Mouse (Mus musculus): ENCODE data around the gene Lpar3. TPM values are rescaled to one million over a fixed set of nuclear protein-coding genes. Genes with fewer than 3 reads are reported as not detected.

Gene Lpar3
- polyA plus RNA-seq, 1 experiment, result 0.25 TPM

DNA sequence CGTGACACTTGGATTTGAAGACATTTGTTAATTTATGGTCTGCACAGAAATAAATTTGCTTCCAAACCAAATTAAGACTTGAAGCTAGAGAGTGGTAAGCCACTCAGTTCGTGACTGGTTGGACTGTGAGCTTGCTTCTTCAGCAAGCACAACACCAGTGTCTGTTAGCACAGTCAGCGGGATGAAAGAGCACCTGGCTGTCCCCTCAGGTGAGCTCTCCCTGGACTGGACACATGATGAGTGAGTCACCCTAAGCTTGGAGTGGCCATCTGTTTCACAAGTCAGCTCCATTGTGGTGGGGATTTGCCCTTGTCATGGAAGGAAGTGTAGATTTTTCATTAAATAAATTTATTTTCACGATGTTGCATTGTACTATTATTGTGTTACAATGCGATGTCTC lies 25.6 kb upstream of the Lpar3 start:
- H3K79me2 ChIP-seq (ENCODE audit: control insufficient read depth, insufficient read depth), result no peaks in the 10 kb centered on the region
- no peaks in the 10 kb centered on the region for H3K79me3 ChIP-seq (ENCODE audit: low read depth)
- no peaks in the 10 kb centered on the region for H3K36me3 ChIP-seq (ENCODE audit: control insufficient read depth, insufficient read depth)
- H3K4me3 ChIP-seq (ENCODE audit: insufficient read depth, poor library complexity, severe bottlenecking), result no peak overlapping the region
- no peaks in the 10 kb centered on the region for H3K27me3 ChIP-seq (ENCODE audit: control insufficient read depth, insufficient read depth, insufficient read length)
- TF ChIP-seq USF1 (IDR thresholded peaks at IDR 0.05; ENCODE audit: low read depth), result no peak
- no peak for TF ChIP-seq MYOD1 (IDR thresholded peaks at IDR 0.05; ENCODE audit: control insufficient read depth, insufficient read length, low read depth)
- no peak for TF ChIP-seq CEBPB (IDR thresholded peaks at IDR 0.05; ENCODE audit: low read depth)
- no peak for TF ChIP-seq MYOG (IDR thresholded peaks at IDR 0.05; ENCODE audit: control insufficient read depth, extremely low read depth, insufficient read length)
- no peak for TF ChIP-seq FOSL1 (IDR thresholded peaks at IDR 0.05; ENCODE audit: insufficient read depth, low read length, poor library complexity, severe bottlenecking)
- no peak for TF ChIP-seq CTCF (IDR thresholded peaks at IDR 0.05; ENCODE audit: control insufficient read depth, insufficient read depth, insufficient read length)
- TF ChIP-seq MAX (IDR thresholded peaks at IDR 0.05), result no peak
- H3ac ChIP-seq (ENCODE audit: control insufficient read depth, insufficient read length, low read depth), result no peak overlapping the region

DNA sequence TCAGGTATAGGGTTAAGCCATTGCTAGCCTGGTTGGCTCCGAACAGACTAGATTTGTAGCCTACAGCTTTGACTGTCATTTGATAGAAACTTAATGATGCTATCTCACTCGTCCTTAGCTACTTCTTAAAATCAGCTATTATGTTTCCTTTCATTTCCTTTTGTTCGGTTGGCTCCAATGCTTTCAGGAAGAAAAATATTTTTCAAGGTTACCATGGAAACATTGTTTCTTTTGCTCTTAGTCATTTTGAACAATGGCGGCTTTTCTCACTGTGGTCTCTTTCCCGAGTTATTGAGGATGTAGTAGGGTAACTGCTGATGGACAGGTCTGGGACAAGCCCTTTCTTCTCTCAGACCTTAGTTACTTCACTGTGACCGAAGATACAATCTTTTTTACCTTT lies 24.5 kb upstream of the Lpar3 start:
- Histone ChIP-seq H3K36me3 (ENCODE audit: control insufficient read depth, insufficient read depth) (no peaks in the 10 kb centered on the region), H3ac (ENCODE audit: control insufficient read depth, insufficient read length, low read depth) (no peak overlapping the region)

DNA sequence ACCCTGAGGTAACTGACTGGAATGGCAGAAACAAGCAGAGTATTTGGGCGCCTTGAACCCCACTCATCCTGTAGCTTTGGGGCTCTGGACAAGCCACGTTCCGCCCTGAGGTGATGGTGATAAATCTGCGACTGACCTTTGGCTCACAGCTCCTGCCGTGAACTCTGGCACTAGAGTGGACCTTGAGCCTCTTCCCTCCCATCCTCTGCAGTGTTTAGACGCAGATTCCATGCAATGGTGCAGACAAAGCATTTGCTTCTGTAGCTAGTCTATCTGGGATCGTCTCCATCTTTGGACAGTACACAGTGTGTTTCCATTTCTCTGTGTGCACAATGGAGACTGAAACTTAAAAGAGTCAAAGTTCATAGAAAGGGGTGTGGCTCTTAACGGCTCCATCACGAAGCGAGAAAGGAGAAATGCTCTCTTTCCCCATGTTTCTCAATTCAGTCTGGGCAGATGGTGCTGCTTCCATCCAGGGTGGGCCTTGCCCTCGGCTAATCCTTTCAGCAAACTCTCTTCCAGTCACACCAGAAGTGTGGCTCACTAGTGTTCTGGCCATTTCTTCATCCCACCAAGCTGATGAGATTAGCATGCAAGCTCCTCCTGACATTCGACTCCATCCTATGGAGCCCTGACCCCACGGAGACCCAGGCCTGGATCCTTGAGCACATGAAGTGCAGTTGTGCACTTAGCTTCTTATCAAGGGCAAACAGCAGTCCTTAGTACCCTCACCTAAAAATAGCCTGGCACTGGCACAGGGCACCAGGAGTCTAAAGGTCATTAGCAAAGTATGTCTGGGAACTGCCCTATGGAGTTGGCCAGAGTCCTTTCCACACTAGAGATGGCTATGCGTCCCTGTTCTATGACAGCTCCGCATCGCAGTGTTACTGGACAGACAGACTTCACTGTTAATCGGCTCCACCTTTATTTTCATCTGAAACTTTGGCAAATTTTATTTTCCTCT lies 23.7 kb upstream of the Lpar3 start:
- H3K4me3 ChIP-seq (ENCODE audit: insufficient read depth, poor library complexity, severe bottlenecking), result no peak overlapping the region
- TF ChIP-seq FOSL1 (IDR thresholded peaks at IDR 0.05; ENCODE audit: insufficient read depth, low read length, poor library complexity, severe bottlenecking), result no peak
- TF ChIP-seq MYOG (IDR thresholded peaks at IDR 0.05; ENCODE audit: control insufficient read depth, extremely low read depth, insufficient read length), result no peak
- TF ChIP-seq USF1 (IDR thresholded peaks at IDR 0.05; ENCODE audit: low read depth), result no peak
- TF ChIP-seq CTCF (IDR thresholded peaks at IDR 0.05; ENCODE audit: control insufficient read depth, insufficient read depth, insufficient read length), result no peak
- TF ChIP-seq CEBPB (IDR thresholded peaks at IDR 0.05; ENCODE audit: low read depth), result no peak
- no peak for TF ChIP-seq MYOD1 (IDR thresholded peaks at IDR 0.05; ENCODE audit: control insufficient read depth, insufficient read length, low read depth)
- no peak for TF ChIP-seq MAX (IDR thresholded peaks at IDR 0.05)
- no peaks in the 10 kb centered on the region for H3K79me3 ChIP-seq (ENCODE audit: low read depth)
- H3K27me3 ChIP-seq (ENCODE audit: control insufficient read depth, insufficient read depth, insufficient read length), result no peaks in the 10 kb centered on the region
- no peaks in the 10 kb centered on the region for H3K36me3 ChIP-seq (ENCODE audit: control insufficient read depth, insufficient read depth)
- no peak overlapping the region for H3ac ChIP-seq (ENCODE audit: control insufficient read depth, insufficient read length, low read depth)
- no peaks in the 10 kb centered on the region for H3K79me2 ChIP-seq (ENCODE audit: control insufficient read depth, insufficient read depth)

More for the DNA sequence above, 24.5 kb upstream of the Lpar3 start:
- H3K79me2 ChIP-seq (ENCODE audit: control insufficient read depth, insufficient read depth), result no peaks in the 10 kb centered on the region
- no peaks in the 10 kb centered on the region for H3K79me3 ChIP-seq (ENCODE audit: low read depth)
- no peaks in the 10 kb centered on the region for H3K27me3 ChIP-seq (ENCODE audit: control insufficient read depth, insufficient read depth, insufficient read length)
- no peak overlapping the region for H3K4me3 ChIP-seq (ENCODE audit: insufficient read depth, poor library complexity, severe bottlenecking)
- TF ChIP-seq MYOG (IDR thresholded peaks at IDR 0.05; ENCODE audit: control insufficient read depth, extremely low read depth, insufficient read length) (no peak), MAX (IDR thresholded peaks at IDR 0.05) (no peak), CTCF (IDR thresholded peaks at IDR 0.05; ENCODE audit: control insufficient read depth, insufficient read depth, insufficient read length) (no peak), FOSL1 (IDR thresholded peaks at IDR 0.05; ENCODE audit: insufficient read depth, low read length, poor library complexity, severe bottlenecking) (no peak), CEBPB (IDR thresholded peaks at IDR 0.05; ENCODE audit: low read depth) (no peak), USF1 (IDR thresholded peaks at IDR 0.05; ENCODE audit: low read depth) (no peak), MYOD1 (IDR thresholded peaks at IDR 0.05; ENCODE audit: control insufficient read depth, insufficient read length, low read depth) (no peak)

DNA sequence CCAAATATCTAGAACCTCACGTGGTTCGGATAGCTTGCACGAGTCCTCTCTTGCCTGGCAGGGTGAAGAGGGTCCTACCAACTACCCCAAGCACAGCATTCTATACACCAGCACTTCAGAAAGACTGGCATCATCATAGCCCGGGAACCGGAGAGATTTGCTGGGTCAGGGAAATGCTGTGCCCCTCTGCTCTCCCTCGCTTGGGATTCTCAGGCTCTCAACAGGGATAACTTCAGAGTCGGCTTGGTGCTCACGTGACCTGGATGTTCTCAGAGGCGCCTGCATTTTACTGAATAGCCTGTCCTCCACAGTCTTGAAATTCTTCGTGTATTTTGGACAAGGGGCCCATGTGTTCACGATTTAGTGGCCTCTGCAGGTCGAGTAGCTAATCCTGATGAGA lies 23.0 kb upstream of the Lpar3 start:
- Histone ChIP-seq H3K4me3 (ENCODE audit: insufficient read depth, poor library complexity, severe bottlenecking) (no peak overlapping the region), H3ac (ENCODE audit: control insufficient read depth, insufficient read length, low read depth) (no peak overlapping the region), H3K27me3 (ENCODE audit: control insufficient read depth, insufficient read depth, insufficient read length) (no peaks in the 10 kb centered on the region), H3K36me3 (ENCODE audit: control insufficient read depth, insufficient read depth) (no peaks in the 10 kb centered on the region), H3K79me3 (ENCODE audit: low read depth) (no peaks in the 10 kb centered on the region), H3K79me2 (ENCODE audit: control insufficient read depth, insufficient read depth) (no peaks in the 10 kb centered on the region)
- TF ChIP-seq MAX (IDR thresholded peaks at IDR 0.05) (no peak), MYOG (IDR thresholded peaks at IDR 0.05; ENCODE audit: control insufficient read depth, extremely low read depth, insufficient read length) (no peak), MYOD1 (IDR thresholded peaks at IDR 0.05; ENCODE audit: control insufficient read depth, insufficient read length, low read depth) (no peak), CTCF (IDR thresholded peaks at IDR 0.05; ENCODE audit: control insufficient read depth, insufficient read depth, insufficient read length) (no peak), FOSL1 (IDR thresholded peaks at IDR 0.05; ENCODE audit: insufficient read depth, low read length, poor library complexity, severe bottlenecking) (no peak)

DNA sequence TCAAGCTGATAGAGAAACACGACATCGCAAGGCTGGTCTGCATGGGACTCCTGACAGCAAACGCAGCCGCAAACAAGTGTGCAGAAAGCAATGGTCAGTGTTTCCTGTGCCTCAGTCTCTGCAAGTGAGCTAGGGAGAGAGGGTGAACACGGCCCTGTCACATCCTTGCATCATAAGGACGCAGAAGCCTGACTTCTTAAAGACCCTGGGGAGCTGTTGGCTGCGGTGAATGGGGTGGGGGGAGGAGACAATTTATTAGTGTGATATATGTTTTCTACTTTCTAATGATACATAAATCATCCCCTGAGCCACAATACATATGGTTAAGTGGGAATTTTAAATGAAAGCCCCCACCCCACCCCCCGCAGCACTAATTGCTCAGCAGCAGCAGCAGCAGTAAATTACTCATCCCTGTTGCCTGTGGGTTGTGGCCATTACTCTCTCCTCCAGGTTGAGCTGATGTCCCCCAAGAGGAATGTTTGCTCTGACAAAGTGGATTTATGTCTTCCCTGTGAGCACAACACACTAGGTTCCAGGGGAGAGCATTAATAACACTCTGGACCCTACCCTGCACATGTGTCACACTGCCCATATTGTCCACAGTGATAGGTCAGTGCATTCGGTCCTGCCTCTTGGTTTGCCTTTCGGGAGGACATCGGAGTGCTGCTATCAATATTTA lies 21.8 kb upstream of the Lpar3 start:
- H3K4me3 ChIP-seq (ENCODE audit: insufficient read depth, poor library complexity, severe bottlenecking), result no peak overlapping the region
- TF ChIP-seq CTCF (IDR thresholded peaks at IDR 0.05; ENCODE audit: control insufficient read depth, insufficient read depth, insufficient read length) (no peak), USF1 (IDR thresholded peaks at IDR 0.05; ENCODE audit: low read depth) (peak; percentile 33), MAX (IDR thresholded peaks at IDR 0.05) (peak; percentile 64), MYOD1 (IDR thresholded peaks at IDR 0.05; ENCODE audit: control insufficient read depth, insufficient read length, low read depth) (peak; percentile 51), MYOG (IDR thresholded peaks at IDR 0.05; ENCODE audit: control insufficient read depth, extremely low read depth, insufficient read length) (no peak), CEBPB (IDR thresholded peaks at IDR 0.05; ENCODE audit: low read depth) (peak; percentile 51), FOSL1 (IDR thresholded peaks at IDR 0.05; ENCODE audit: insufficient read depth, low read length, poor library complexity, severe bottlenecking) (peak; percentile 78)
- H3K36me3 ChIP-seq (ENCODE audit: control insufficient read depth, insufficient read depth), result no peaks in the 10 kb centered on the region
- H3K27me3 ChIP-seq (ENCODE audit: control insufficient read depth, insufficient read depth, insufficient read length), result no peaks in the 10 kb centered on the region
- H3ac ChIP-seq (ENCODE audit: control insufficient read depth, insufficient read length, low read depth), result peak overlapping the region; percentile 0
- no peaks in the 10 kb centered on the region for H3K79me3 ChIP-seq (ENCODE audit: low read depth)
- no peaks in the 10 kb centered on the region for H3K79me2 ChIP-seq (ENCODE audit: control insufficient read depth, insufficient read depth)

Data from C2C12 (cell line).